Mouse (Mus musculus) megakaryocyte, embryonic 14.5 days (primary cell): ENCODE results near the gene Memo1.

Experiments used
- FLI1 ChIP-seq: IDR thresholded peaks from 2 replicates; pipeline ENCODE4 v1.6.1; 2012; ENCODE audit warnings: low read length, inconsistent platforms, mixed read lengths
- GATA1 ChIP-seq: IDR thresholded peaks from 3 replicates; pipeline ENCODE4 v1.6.1; 2012; ENCODE audit warnings: mixed read lengths, low read length, inconsistent platforms, borderline replicate concordance

GRCm38 (mm10) chr17:74228131-74228759, 67.1 kb downstream of the Memo1 start:
- TF ChIP-seq GATA1 (no peak), FLI1 (no peak)
